Mouse (Mus musculus): ENCODE data around the gene Slc35f5.
A peak's percentile ranks its signal among the peaks of the same experiment; 100 is the strongest.
"Not testable (repeated sequence)": the region's sequence is repeated elsewhere in the genome, so short reads cannot be mapped to it uniquely, and the experiment has no call there.

The Slc35f5 gene

GRCm38 (mm10) chr1:125560259-125561192 lies at the start of gene Slc35f5:
Gene Slc35f5, plus strand, starts transcription at chr1:125560595.
- peak; percentile 94 to 95 for DNase-seq (ENCODE audit: low spot score in 2 of 2)

- no peak for DNase-seq (ENCODE audit: low spot score in 2 of 2)
Observed at GRCm38 (mm10) chr1:125514706-125515105, 45.7 kb upstream of the Slc35f5 start.

GRCm38 (mm10) chr1:125516910-125517659 lies 43.3 kb upstream of the Slc35f5 start:
- DNase-seq (ENCODE audit: low spot score in 2 of 2), result no peak

GRCm38 (mm10) chr1:125519107-125519611 lies 41.2 kb upstream of the Slc35f5 start:
- DNase-seq (ENCODE audit: low spot score in 2 of 2), result no peak

GRCm38 (mm10) chr1:125525965-125526665 lies 34.3 kb upstream of the Slc35f5 start:
- no peak for DNase-seq (ENCODE audit: low spot score in 2 of 2)

- DNase-seq (ENCODE audit: low spot score in 2 of 2), result no peak
Observed at GRCm38 (mm10) chr1:125526666-125527004, 33.8 kb upstream of the Slc35f5 start.

- no peak for DNase-seq (ENCODE audit: low spot score in 2 of 2)
Observed at GRCm38 (mm10) chr1:125527364-125527763, 33.0 kb upstream of the Slc35f5 start.

- not testable (repeated sequence) for DNase-seq (ENCODE audit: low spot score in 2 of 2)
Observed at GRCm38 (mm10) chr1:125533180-125533912, 27.0 kb upstream of the Slc35f5 start.

- DNase-seq (ENCODE audit: low spot score in 2 of 2), result no peak
Observed at GRCm38 (mm10) chr1:125537131-125537530, 23.3 kb upstream of the Slc35f5 start.

- DNase-seq (ENCODE audit: low spot score in 2 of 2), result no peak
Observed at GRCm38 (mm10) chr1:125537776-125538175, 22.6 kb upstream of the Slc35f5 start.

- DNase-seq (ENCODE audit: low spot score in 2 of 2), result no peak
Observed at GRCm38 (mm10) chr1:125539312-125539711, 21.1 kb upstream of the Slc35f5 start.

GRCm38 (mm10) chr1:125542008-125542999 lies 18.1 kb upstream of the Slc35f5 start:
- DNase-seq (ENCODE audit: low spot score in 2 of 2), result no peak

- no peak for DNase-seq (ENCODE audit: low spot score in 2 of 2)
Observed at GRCm38 (mm10) chr1:125549872-125550271, 10.5 kb upstream of the Slc35f5 start.

GRCm38 (mm10) chr1:125550359-125550758 lies 10.0 kb upstream of the Slc35f5 start:
- no peak for DNase-seq (ENCODE audit: low spot score in 2 of 2)

GRCm38 (mm10) chr1:125551564-125551963 lies 8.8 kb upstream of the Slc35f5 start:
- DNase-seq (ENCODE audit: low spot score in 2 of 2), result no peak

GRCm38 (mm10) chr1:125559261-125559660 lies 1.1 kb upstream of the Slc35f5 start:
- DNase-seq (ENCODE audit: low spot score in 2 of 2), result no peak

GRCm38 (mm10) chr1:125559721-125560120 lies 674 bp upstream of the Slc35f5 start:
- no peak for DNase-seq (ENCODE audit: low spot score in 2 of 2)

GRCm38 (mm10) chr1:125561206-125561605 lies 811 bp downstream of the Slc35f5 start:
- DNase-seq (ENCODE audit: low spot score in 2 of 2), result peak in 1 of 2 experiments; percentile 57

GRCm38 (mm10) chr1:125561841-125562240 lies 1.4 kb downstream of the Slc35f5 start:
- DNase-seq (ENCODE audit: low spot score in 2 of 2), result no peak

- no peak for DNase-seq (ENCODE audit: low spot score in 2 of 2)
Observed at GRCm38 (mm10) chr1:125568126-125568525, 7.7 kb downstream of the Slc35f5 start.
